Mouse (Mus musculus): ENCODE results near the gene Gfm1. TPM values are rescaled to one million over a fixed set of nuclear protein-coding genes. Genes with fewer than 3 reads are reported as not detected.

Gfm1 gene
- polyA plus RNA-seq, 1 experiment from 2014 or later = 63.3 TPM

DNA sequence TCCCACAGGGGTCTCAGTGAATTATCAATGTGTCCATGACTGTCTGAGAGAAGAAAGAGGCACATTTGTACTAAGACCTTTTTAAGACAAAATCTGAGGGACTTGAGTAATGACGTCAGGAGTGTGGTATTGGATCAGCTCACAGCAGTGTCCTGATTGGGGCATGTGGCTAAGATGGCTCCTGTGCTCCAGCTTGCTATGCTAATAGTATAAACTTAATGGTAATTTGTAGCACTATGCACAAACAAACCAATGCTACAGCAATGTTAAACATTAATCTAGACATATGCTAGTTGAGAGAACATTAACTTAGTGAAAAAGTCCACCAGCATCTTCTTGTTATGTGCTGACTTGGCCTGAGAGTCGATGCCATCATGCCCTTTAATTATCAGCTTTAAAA, 55.3 kb downstream of the Gfm1 start:
- WGBS = 81% methylated on average over 2 of the region's 2 CpGs
- H3K27ac ChIP-seq (ENCODE audit: low read depth, low read length) = no peak overlapping the region
- ATAC-seq (ENCODE audit: low FRiP score, low TSS enrichment) = no peak

DNA sequence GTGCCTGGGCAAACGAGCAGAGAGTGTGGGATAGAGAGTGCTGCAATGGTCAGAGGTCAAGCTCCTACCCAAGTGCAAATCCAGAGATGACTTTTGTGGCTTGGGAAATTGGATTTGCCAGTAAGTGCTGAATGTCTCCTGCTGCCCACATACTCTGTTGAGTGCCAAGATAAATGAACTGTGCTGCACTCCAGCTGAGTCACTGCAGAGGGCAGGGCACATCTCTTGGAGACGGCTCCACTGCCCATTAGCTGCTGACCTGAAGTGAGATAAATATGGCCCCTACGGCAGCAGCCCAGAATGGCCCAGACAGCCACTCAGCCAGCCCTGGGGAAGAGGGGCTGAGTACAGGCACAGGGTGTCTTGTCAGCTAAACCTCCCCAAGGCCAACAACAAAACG, 60.3 kb downstream of the Gfm1 start:
- no peak overlapping the region for H3K4me3 ChIP-seq (ENCODE audit: low read length)
- ATAC-seq (ENCODE audit: low FRiP score, low TSS enrichment) = no peak
- H3K4me2 ChIP-seq (replicated peaks; ENCODE audit: low read depth, low read length) = no peak overlapping the region
- 44% methylated on average over 4 of the region's 4 CpGs for WGBS
- H3K9ac ChIP-seq (ENCODE audit: low read depth, low read length) = no peak overlapping the region
- no peaks in the 10 kb centered on the region for H3K9me3 ChIP-seq (ENCODE audit: control insufficient read depth, low read length)
- no peaks in the 10 kb centered on the region for H3K27me3 ChIP-seq (ENCODE audit: control insufficient read depth, insufficient read depth, low read length)
- no peak overlapping the region for H3K27ac ChIP-seq (ENCODE audit: low read depth, low read length)
- H3K36me3 ChIP-seq (ENCODE audit: control insufficient read depth, insufficient read depth, low read length) = no peaks in the 10 kb centered on the region
- H3K4me1 ChIP-seq (ENCODE audit: control insufficient read depth, insufficient read depth, low read length) = no peaks in the 10 kb centered on the region

More for the DNA sequence above, 55.3 kb downstream of the Gfm1 start:
- H3K4me1 ChIP-seq (ENCODE audit: control insufficient read depth, insufficient read depth, low read length) = no peaks in the 10 kb centered on the region
- H3K9ac ChIP-seq (ENCODE audit: low read depth, low read length) = no peak overlapping the region
- no peak overlapping the region for H3K4me3 ChIP-seq (ENCODE audit: low read length)
- H3K9me3 ChIP-seq (ENCODE audit: control insufficient read depth, low read length) = no peaks in the 10 kb centered on the region
- no peak overlapping the region for H3K4me2 ChIP-seq (replicated peaks; ENCODE audit: low read depth, low read length)
- H3K27me3 ChIP-seq (ENCODE audit: control insufficient read depth, insufficient read depth, low read length) = no peaks in the 10 kb centered on the region
- no peaks in the 10 kb centered on the region for H3K36me3 ChIP-seq (ENCODE audit: control insufficient read depth, insufficient read depth, low read length)

DNA sequence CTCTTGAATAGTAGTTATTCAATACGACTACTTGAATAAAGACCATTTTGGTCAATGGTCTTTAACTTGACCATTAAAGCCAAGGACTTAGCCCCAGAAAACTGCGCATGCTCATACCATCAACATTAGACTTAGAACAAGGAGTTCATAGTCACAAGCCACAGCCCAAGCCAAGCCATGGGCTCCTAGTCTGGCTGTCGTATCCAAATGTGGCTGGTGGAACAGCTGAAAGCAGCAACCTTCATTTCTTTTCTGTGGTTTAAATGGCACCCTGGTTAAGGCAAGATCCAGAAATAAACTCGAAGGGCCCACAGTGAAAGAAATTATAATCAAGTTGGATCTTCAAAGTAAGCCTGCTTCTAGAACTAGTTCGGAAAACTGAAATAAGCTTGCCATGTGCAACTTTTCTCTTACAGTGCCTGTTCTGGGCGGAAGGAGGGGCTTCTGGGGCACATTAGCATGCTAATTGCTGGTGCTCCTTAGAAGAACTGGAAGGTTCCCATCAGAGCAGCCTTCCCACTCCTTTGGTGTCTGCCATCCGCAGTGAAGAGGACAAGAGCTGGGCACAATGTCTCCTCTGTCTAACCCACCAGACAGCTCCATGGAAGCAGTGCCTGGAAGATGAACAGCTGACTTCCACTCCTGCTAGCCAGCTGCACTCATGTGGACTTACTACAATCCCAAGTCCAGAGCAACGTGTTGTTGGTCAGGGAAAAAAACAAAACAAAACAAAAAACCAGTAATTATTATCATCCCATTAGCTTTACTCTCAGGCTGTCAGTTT, 62.4 kb downstream of the Gfm1 start:
- ATAC-seq (ENCODE audit: low FRiP score, low TSS enrichment) = no peak
- Histone ChIP-seq H3K9me3 (ENCODE audit: control insufficient read depth, low read length) (no peaks in the 10 kb centered on the region), H3K36me3 (ENCODE audit: control insufficient read depth, insufficient read depth, low read length) (no peaks in the 10 kb centered on the region)

DNA sequence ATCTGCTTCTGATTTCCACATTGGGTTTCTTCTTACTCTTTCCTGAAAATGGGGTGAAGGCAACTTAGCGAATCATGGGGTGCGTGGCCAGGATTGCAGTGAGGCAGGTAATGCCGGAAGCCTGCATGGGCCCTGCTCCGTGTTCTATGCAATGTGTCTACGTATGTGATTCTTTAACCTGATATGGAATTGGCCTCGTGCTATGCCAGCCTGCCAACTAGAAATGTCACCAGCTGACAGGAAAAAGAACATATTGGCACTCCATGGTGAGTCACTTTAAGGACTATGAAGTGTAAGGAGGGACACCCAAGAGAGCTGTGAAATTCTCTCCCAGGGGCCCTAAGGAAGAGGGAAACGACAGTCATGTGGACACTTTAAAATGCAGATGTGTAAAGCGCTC, 63.2 kb downstream of the Gfm1 start:
- H3K4me2 ChIP-seq (replicated peaks; ENCODE audit: low read depth, low read length) = no peak overlapping the region
- no peak overlapping the region for H3K4me3 ChIP-seq (ENCODE audit: low read length)
- no peaks in the 10 kb centered on the region for H3K36me3 ChIP-seq (ENCODE audit: control insufficient read depth, insufficient read depth, low read length)
- no peaks in the 10 kb centered on the region for H3K27me3 ChIP-seq (ENCODE audit: control insufficient read depth, insufficient read depth, low read length)
- H3K4me1 ChIP-seq (ENCODE audit: control insufficient read depth, insufficient read depth, low read length) = no peaks in the 10 kb centered on the region
- no peak overlapping the region for H3K27ac ChIP-seq (ENCODE audit: low read depth, low read length)
- 70% methylated on average over 8 of the region's 8 CpGs for WGBS
- ATAC-seq (ENCODE audit: low FRiP score, low TSS enrichment) = no peak
- no peak overlapping the region for H3K9ac ChIP-seq (ENCODE audit: low read depth, low read length)
- no peaks in the 10 kb centered on the region for H3K9me3 ChIP-seq (ENCODE audit: control insufficient read depth, low read length)

More for the DNA sequence above, 62.4 kb downstream of the Gfm1 start:
- Histone ChIP-seq H3K4me1 (ENCODE audit: control insufficient read depth, insufficient read depth, low read length) (no peaks in the 10 kb centered on the region), H3K9ac (ENCODE audit: low read depth, low read length) (no peak overlapping the region), H3K27me3 (ENCODE audit: control insufficient read depth, insufficient read depth, low read length) (no peaks in the 10 kb centered on the region), H3K27ac (ENCODE audit: low read depth, low read length) (no peak overlapping the region), H3K4me2 (replicated peaks; ENCODE audit: low read depth, low read length) (no peak overlapping the region), H3K4me3 (ENCODE audit: low read length) (no peak overlapping the region)
- 82% methylated on average over 8 of the region's 8 CpGs for WGBS

DNA sequence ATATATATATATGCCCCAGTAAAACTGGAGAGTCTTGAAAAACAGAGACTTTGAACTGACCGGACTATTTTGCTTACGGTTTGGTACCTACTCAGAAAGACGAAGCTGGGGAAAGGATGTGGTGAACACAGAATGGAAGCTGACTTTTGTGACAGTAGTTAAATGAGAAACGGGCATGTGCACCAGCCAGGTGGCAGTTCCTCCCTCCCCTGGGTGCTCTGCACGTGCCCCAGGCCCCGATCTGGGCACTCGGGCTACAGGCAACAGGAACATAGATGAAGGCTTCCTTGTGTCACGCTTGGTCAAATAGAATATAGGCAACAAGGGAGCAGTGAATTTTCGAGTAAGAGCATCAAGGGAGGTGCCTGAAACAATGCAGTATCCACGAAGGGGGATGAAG, 66.4 kb downstream of the Gfm1 start:
- no peak overlapping the region for H3K4me2 ChIP-seq (replicated peaks; ENCODE audit: low read depth, low read length)
- no peaks in the 10 kb centered on the region for H3K36me3 ChIP-seq (ENCODE audit: control insufficient read depth, insufficient read depth, low read length)
- H3K4me1 ChIP-seq (ENCODE audit: control insufficient read depth, insufficient read depth, low read length) = no peaks in the 10 kb centered on the region
- WGBS = 91% methylated on average over 10 of the region's 10 CpGs
- ATAC-seq (ENCODE audit: low FRiP score, low TSS enrichment) = no peak
- H3K9me3 ChIP-seq (ENCODE audit: control insufficient read depth, low read length) = no peaks in the 10 kb centered on the region
- no peaks in the 10 kb centered on the region for H3K27me3 ChIP-seq (ENCODE audit: control insufficient read depth, insufficient read depth, low read length)
- H3K4me3 ChIP-seq (ENCODE audit: low read length) = no peak overlapping the region
- no peak overlapping the region for H3K9ac ChIP-seq (ENCODE audit: low read depth, low read length)
- no peak overlapping the region for H3K27ac ChIP-seq (ENCODE audit: low read depth, low read length)

DNA sequence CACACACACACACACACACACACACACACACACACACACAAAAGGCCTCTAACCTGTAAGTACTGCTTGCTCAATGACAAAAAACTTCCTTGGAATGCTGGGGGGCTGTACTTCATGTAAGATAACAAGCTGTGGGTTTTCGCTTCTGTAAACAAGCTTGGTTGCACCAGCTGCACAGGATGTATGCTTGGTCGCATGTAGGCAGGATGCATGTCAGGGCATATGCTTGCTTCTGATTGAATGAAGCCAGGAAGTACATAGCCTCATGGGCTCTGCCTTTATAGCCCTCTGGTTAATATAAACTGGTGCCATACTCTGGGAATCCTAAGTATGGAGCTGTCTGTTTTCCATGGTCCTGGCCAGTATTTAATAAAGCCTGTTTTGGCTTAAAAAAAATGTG, 68.1 kb downstream of the Gfm1 start:
- H3K9ac ChIP-seq (ENCODE audit: low read depth, low read length) = no peak overlapping the region
- no peaks in the 10 kb centered on the region for H3K4me1 ChIP-seq (ENCODE audit: control insufficient read depth, insufficient read depth, low read length)
- no peak overlapping the region for H3K27ac ChIP-seq (ENCODE audit: low read depth, low read length)
- ATAC-seq (ENCODE audit: low FRiP score, low TSS enrichment) = no peak
- no peaks in the 10 kb centered on the region for H3K36me3 ChIP-seq (ENCODE audit: control insufficient read depth, insufficient read depth, low read length)
- H3K27me3 ChIP-seq (ENCODE audit: control insufficient read depth, insufficient read depth, low read length) = no peaks in the 10 kb centered on the region
- no peak overlapping the region for H3K4me2 ChIP-seq (replicated peaks; ENCODE audit: low read depth, low read length)
- WGBS = 81% methylated on average over 2 of the region's 2 CpGs
- H3K4me3 ChIP-seq (ENCODE audit: low read length) = no peak overlapping the region
- H3K9me3 ChIP-seq (ENCODE audit: control insufficient read depth, low read length) = no peaks in the 10 kb centered on the region

DNA sequence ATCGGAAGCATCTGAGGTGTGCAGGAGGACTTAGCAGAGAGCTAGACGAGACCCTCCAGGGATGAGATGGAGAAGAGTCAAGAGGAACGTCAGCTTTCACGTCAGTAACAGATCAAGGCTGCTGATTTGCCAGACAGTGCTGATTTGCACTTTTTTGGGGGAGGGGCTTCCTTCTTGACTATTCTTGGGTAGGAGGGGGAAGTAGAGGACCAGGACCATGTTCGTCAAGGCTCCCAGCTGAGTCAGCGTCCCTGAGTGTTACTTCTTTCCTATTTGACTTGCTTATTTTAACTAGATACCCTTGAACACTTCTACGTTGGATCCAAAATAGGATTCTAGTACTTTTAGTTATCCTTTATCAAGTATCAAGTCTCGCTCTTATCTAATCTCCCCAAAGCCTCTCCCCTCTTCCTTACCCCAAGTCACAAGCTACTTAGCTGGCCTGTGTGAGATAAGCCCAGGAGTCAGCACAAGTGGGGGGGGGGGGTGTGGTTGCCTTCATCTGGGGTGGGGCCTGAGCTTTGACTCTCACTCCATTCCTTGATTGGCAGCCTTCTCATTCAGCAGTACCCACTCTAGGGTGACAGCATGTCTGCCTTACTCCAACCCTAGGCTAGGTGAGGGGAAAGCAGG, 69.0 kb downstream of the Gfm1 start:
- no peak overlapping the region for H3K27ac ChIP-seq (ENCODE audit: low read depth, low read length)
- H3K4me2 ChIP-seq (replicated peaks; ENCODE audit: low read depth, low read length) = no peak overlapping the region
- no peak overlapping the region for H3K4me3 ChIP-seq (ENCODE audit: low read length)
- no peak overlapping the region for H3K9ac ChIP-seq (ENCODE audit: low read depth, low read length)
- no peaks in the 10 kb centered on the region for H3K27me3 ChIP-seq (ENCODE audit: control insufficient read depth, insufficient read depth, low read length)
- no peak for ATAC-seq (ENCODE audit: low FRiP score, low TSS enrichment)
- no peaks in the 10 kb centered on the region for H3K36me3 ChIP-seq (ENCODE audit: control insufficient read depth, insufficient read depth, low read length)
- no peaks in the 10 kb centered on the region for H3K4me1 ChIP-seq (ENCODE audit: control insufficient read depth, insufficient read depth, low read length)
- no peaks in the 10 kb centered on the region for H3K9me3 ChIP-seq (ENCODE audit: control insufficient read depth, low read length)
- 93% methylated on average over 8 of the region's 8 CpGs for WGBS

DNA sequence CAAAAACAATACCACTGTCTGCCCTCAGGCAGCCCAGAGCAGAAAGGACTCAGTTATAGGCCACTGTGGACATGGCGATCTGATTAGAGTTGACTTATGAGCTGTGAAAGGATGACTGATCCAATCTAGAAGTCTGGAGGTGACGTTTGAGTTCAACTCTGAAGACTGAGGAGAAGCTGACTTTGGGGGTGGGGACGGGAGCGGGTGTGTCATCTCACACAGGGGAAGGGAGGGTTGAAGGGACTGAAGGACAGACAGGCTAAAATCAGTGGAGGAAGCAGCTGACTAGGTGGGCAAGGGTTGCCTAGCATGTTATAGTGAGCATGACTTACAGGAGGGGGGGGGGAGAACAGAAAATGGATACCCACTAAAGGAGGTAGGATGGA, 69.5 kb downstream of the Gfm1 start:
- no peak overlapping the region for H3K4me3 ChIP-seq (ENCODE audit: low read length)
- WGBS = 83% methylated on average over 4 of the region's 4 CpGs
- no peak overlapping the region for H3K27ac ChIP-seq (ENCODE audit: low read depth, low read length)
- no peaks in the 10 kb centered on the region for H3K9me3 ChIP-seq (ENCODE audit: control insufficient read depth, low read length)
- no peaks in the 10 kb centered on the region for H3K27me3 ChIP-seq (ENCODE audit: control insufficient read depth, insufficient read depth, low read length)
- no peaks in the 10 kb centered on the region for H3K4me1 ChIP-seq (ENCODE audit: control insufficient read depth, insufficient read depth, low read length)
- no peak overlapping the region for H3K9ac ChIP-seq (ENCODE audit: low read depth, low read length)
- H3K4me2 ChIP-seq (replicated peaks; ENCODE audit: low read depth, low read length) = no peak overlapping the region
- H3K36me3 ChIP-seq (ENCODE audit: control insufficient read depth, insufficient read depth, low read length) = no peaks in the 10 kb centered on the region
- ATAC-seq (ENCODE audit: low FRiP score, low TSS enrichment) = no peak

DNA sequence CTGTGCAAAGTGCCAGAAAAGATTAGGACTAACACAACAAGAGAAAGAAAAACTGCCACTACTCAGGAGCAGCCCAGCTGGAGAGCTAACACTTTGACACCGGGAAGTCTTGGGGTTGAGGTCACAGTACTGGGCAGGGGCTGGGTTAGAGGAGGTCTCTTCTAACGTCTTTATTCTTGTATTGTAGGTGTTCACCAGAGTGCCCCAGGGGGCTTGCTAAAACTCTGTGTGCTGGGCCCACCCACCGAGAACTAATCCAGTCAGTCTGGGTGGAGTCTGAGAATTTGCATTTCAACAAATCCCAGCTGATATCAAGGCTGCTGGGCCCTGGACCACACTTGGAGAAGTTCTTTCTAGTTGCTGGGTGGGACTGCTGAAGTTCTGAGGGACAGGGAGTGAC, 74.0 kb downstream of the Gfm1 start:
- Histone ChIP-seq H3K9me3 (ENCODE audit: control insufficient read depth, low read length) (no peaks in the 10 kb centered on the region), H3K9ac (ENCODE audit: low read depth, low read length) (no peak overlapping the region), H3K36me3 (ENCODE audit: control insufficient read depth, insufficient read depth, low read length) (no peaks in the 10 kb centered on the region), H3K4me2 (replicated peaks; ENCODE audit: low read depth, low read length) (no peak overlapping the region), H3K4me3 (ENCODE audit: low read length) (no peak overlapping the region), H3K4me1 (ENCODE audit: control insufficient read depth, insufficient read depth, low read length) (no peaks in the 10 kb centered on the region), H3K27ac (ENCODE audit: low read depth, low read length) (no peak overlapping the region), H3K27me3 (ENCODE audit: control insufficient read depth, insufficient read depth, low read length) (no peaks in the 10 kb centered on the region)
- WGBS = 13% methylated on average over 3 of the region's 3 CpGs
- no peak for ATAC-seq (ENCODE audit: low FRiP score, low TSS enrichment)

Measured in kidney, embryonic 14.5 days (tissue).